Mouse (Mus musculus): ENCODE results near the gene Galnt3.

The Galnt3 gene

GRCm38 (mm10) chr2:66124591-66125271 lies at the start of gene Galnt3:
Gene Galnt3 (minus strand): TSS chr2:66124994.
- DNase-seq: peak; percentile 50

- DNase-seq: no peak
These were observed 48.3 kb upstream of the Galnt3 start for GRCm38 (mm10) chr2:66173134-66173533.

DNA sequence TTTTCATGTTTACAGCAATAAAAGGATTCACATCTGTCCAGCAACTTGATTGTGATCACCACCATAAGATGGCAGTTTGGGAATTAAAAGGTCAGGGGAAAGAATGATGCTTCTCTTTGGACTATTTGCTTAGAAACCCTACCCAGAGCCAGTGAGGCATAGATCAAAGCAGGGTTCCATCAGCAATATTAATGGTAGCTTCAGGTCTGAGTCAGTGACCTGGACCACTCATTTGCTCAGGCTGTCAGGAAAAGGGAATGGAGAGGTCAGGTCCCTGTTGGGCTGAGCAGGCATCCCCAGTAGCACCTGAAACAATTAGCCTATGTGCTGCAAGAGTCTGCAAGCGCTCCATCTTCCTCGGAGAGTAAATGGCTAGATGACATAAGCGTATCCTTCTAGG lies 46.8 kb upstream of the Galnt3 start:
- DNase-seq: no peak

DNA sequence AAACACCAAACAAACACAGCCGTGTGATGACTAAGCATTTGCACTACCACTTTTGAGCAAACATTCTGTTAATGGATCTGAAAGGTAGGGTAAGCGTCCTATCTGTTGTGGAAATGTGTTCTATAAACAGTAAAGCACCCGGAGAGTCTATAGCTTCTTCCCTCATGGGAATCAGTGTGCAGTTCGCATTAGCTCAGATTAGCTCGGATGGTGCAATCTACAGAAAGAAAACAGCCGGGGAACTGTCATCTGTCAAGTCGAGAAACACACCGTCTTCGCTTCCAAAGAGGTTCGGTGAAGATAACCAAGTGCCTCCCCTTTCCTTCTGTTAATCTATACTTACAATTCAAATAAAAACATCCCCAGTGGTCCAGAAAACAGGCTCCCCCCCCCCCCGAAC lies 45.9 kb upstream of the Galnt3 start:
- no peak for DNase-seq

DNA sequence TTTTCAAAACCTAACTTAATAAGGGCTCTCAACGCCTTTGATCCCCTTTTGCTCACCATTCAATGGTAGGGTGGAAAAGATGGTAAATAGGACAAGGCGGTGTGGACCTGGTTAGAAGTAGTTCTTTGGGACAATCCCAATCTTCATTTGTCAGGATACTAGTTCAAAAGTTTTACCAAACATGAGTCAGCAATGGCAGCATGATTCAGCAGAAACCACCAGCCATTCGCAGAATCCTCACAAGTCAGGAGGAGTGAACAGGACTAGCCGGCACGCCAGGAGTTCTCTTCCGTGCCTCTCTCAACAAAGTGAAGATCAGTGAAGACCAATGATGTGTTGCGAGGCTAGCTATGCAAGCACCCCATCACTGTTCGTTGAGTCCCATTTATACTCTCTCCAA lies 40.2 kb upstream of the Galnt3 start:
- DNase-seq: no peak

GRCm38 (mm10) chr2:66158140-66158915 lies 33.5 kb upstream of the Galnt3 start:
- DNase-seq: no peak

DNA sequence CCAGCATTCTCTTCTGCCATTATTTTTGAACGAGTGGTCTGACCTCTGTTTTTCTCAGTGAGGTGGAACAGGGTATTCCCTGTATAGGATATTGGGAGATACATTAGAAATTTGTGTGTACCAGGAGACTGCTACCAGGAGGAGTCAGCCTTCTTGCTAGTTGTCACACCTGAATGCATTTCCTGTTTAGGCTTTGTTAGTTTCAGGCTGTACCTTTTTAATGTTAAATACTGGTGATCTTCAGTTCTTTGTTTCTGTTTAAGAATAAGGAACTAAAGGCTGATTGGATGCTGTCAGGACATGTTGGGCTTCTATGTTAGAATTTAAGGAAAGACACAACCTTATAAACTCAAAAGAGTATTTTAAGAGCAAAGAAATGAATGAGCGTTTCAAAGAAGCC lies 26.6 kb upstream of the Galnt3 start:
- DNase-seq: no peak

DNA sequence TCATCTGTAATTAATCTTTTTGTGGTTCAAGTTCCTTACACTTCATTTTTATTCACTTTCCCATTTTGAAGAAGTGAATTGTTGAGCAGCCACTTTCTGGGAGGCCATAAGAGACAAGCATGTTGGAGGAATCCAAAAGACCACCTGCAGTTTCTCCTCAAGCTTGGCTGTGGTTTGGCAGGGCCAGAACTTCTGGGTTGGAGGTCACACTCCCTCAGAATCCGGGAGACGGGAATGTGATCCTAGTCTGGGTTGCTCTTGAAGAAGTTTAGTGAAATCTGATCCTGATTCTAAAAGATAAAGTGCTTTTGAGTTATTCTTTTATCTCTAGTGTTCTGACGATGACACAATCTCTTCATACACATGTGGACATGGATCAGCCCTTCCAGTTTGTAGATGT lies 25.7 kb upstream of the Galnt3 start:
- DNase-seq: no peak

DNA sequence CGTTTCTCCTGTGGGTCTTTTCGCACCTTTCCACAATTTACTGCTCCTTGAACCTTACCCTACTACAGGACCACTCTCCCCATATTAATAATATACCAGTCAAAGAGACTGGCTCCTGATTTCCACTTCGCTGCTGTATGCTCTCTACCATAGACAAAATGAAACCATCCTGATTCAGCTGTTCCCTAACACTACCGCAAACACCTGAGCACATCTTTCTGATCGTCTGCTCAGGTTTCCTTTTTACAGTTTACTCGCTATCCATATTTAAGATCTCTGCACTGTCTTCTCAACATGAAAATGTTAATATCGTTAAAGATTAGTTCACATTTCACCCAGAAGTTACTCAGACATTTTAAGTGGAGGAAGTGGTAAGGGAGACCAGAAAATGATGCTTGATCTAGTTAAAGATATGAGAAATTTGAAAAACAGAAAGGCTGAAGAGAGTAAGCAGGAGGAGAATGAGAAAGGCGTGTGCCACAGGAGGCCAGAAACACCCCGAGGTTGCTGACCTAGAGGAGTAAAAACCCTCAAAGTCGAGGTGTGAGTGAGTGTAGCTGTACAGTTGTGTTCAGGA lies 23.9 kb upstream of the Galnt3 start:
- DNase-seq: no peak

DNA sequence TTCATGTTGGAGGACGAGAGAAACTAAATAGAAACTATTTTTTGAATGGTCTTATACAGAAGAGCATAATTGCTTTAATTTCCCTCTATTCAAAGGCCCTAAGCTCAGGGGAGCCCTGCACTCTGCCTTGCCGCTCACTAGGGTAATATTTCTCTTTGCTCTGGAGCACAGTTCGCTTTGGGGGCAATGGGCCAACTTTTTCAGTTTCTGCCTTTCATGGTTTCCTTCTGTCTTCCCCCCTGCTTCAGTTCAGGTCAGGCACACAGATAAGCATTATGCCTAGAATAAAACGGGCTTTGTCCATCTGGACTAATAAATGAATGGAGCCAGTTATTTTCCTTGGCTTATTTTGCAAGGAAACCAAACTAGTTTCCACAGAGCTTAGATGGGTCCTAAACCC lies 21.7 kb upstream of the Galnt3 start:
- no peak for DNase-seq

DNA sequence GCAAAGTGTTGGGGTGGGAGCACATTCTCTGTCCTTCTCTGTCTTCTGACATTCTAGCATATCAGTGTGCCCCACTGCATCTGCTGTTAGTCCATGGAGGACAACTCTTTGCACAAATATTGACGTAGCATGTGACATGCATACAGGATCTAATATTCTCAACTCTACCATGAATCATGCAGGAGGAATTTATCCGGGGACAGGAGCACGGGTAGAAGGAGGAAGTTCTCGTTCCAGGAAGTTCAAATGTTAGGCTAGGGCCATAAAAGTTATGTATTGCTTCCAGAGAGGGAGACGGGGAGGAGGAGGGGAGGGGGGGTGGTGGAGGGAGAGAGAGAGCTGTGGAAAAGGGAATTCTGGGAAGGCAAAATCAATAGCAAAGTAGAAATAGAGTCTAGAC lies 20.0 kb upstream of the Galnt3 start:
- no peak for DNase-seq

DNA sequence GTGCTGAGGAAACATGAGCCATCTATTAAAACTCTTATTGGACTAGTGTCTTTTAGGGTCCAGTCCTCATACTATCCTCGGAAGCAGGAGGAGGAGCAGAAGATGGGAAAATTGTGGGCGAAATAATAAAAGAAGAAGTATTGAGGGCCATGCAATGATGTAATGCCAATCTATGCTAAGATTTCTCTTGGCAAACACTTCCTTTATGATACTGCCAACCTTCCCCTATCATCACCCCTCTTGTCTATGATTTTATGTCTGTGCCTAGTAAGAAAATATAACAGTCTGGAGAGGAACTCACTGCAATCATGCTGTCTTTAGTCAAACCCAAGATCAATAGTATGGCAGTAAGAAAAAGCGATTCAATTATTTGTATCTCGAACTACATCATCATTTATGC lies 18.5 kb upstream of the Galnt3 start:
- no peak for DNase-seq

DNA sequence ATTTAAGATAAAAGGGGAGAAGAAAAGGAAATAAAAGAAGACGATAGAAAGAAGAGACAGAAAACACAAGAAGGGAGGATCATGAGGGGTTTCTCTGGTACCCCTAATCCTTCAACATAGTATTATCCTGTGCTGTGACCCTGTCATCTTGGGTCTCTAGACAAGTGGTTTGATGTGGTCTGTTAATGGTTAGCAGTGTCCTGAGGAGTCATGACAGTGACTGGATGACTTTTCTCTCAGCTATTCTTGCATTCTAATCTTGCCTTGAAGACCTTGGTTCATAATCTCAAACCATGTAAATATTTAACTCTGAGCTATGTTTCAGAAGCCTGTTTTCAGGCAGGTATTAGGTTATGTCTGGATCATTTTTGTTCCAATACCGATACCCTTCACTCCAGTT lies 17.9 kb upstream of the Galnt3 start:
- no peak for DNase-seq

GRCm38 (mm10) chr2:66142268-66142667 lies 17.5 kb upstream of the Galnt3 start:
- DNase-seq: no peak

DNA sequence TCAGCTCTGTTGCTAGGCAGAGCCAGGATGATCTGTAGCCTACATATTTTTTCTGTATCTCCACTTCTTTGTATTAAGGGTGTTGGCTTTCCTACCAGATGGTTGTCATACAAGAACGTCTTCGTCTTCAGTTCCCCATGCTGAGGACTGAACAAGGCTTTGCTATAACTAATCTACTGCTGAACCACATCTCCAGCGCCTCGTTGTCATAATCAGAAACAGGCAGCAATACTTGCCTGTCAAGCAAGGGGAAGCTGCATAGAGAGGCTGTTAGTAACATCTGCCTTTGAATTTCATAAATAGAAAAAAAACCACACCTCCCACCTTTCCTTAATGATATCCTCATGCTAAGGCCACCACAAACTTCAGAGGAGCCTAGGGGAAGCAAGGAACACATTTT lies 15.5 kb upstream of the Galnt3 start:
- DNase-seq: no peak

DNA sequence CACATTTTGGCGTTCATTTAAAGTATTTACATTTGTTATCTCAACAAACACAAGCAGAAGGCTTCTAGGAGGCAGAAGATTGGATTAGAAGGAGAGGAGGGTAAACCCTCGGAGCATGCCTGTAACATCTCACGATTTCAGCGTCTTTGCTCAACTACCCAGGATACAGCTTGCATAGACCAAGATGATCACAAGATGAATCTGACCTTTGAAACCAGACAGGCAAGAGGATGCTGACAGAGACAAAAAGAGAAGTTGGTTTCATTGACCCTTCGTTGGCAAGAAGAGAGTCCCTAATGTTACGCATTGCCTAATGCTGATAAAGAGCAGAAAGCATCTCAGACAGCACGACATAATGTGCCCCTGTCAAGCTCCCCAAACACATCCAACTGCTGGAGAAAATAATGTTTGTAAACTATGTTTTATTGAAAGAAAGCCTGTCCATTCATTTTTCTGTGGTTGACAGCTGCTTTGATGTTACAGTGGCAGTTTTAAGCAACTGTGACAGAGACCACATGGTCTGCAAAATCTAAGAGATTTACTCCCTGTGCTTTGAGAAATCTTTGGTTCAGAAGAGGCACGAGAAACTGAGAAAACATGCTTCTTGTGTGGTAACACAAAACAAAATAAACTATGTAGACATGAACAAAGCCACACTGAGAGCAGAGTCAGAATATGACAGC lies 7.2 kb upstream of the Galnt3 start:
- no peak for DNase-seq

DNA sequence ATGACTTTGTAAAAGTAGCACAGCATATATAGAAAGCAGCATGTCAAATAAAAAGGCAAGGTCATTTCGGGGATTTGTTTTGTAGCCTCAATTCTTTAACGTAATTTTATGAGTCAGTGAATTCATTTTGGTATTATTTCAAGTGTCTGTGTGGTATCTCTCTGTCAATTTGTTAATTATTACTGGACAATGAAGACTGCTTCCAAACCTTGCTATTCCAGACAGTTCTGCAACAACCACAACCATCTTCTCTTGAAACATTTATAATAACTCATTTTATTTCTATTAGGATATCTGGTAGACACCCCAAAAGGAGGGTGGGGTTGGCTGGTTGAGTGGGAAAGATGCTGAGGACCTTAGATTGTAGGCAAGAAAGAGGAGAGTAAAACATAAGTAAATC lies 4.1 kb upstream of the Galnt3 start:
- no peak for DNase-seq

DNA sequence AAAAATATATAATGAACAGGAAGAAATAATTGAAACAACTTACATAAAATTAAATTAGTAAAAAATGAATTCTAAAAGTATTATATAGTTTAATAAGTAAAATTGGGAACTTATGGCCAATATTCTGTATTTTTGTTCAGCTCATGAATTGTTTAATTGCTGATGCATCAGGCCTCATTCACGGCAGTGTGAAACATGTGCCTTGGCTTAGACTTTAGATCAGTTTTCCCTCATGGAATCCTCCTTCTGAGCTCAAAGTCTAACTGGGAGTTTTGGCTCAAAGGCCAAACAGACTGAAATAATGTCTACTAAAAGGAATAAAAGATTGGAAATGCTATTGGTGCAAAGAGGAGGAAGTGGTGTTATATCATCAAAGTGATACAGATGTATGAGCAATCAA lies 2.7 kb upstream of the Galnt3 start:
- no peak for DNase-seq

GRCm38 (mm10) chr2:66126936-66127335 lies 2.1 kb upstream of the Galnt3 start:
- no peak for DNase-seq

- DNase-seq: peak; percentile 33
These were observed 821 bp downstream of the Galnt3 start for GRCm38 (mm10) chr2:66123756-66124589.

DNA sequence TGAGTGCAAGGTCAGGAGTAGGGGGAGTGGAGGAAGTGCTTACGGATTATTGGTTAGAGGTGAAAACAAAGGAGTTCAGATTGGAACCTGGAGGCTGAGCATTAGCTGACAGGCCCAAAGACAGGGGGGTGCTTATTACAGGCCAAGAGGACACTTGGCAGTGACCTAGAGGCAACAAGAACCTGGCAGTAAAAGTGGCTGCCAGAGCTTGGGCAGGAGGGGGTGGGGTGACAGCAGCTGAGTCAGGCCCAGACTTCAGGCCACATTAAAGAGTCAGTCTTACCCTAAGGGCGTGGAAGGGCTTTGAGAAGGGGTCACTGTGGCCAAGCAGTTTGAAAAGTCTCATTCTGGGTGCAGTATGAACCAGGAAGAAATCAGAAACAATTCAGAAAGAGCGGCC lies 7.1 kb downstream of the Galnt3 start:
- DNase-seq: no peak

GRCm38 (mm10) chr2:66107864-66108514 lies 16.8 kb downstream of the Galnt3 start:
- DNase-seq: no peak

All from thymus, postnatal 4 days (tissue).